Mouse (Mus musculus): ENCODE measurements around the gene Acsf2. TPM values are rescaled to one million over a fixed set of nuclear protein-coding genes. Genes with fewer than 3 reads are reported as not detected.
"Not testable (repeated sequence)": the region's sequence is repeated elsewhere in the genome, so short reads cannot be mapped to it uniquely, and the experiment has no call there.

Gene Acsf2
- polyA plus RNA-seq (2015; fragmentation: Nextera tagmentation; extraction: Ambion mirVana), result 0.98 and 1.2 TPM in 2 replicates

DNA sequence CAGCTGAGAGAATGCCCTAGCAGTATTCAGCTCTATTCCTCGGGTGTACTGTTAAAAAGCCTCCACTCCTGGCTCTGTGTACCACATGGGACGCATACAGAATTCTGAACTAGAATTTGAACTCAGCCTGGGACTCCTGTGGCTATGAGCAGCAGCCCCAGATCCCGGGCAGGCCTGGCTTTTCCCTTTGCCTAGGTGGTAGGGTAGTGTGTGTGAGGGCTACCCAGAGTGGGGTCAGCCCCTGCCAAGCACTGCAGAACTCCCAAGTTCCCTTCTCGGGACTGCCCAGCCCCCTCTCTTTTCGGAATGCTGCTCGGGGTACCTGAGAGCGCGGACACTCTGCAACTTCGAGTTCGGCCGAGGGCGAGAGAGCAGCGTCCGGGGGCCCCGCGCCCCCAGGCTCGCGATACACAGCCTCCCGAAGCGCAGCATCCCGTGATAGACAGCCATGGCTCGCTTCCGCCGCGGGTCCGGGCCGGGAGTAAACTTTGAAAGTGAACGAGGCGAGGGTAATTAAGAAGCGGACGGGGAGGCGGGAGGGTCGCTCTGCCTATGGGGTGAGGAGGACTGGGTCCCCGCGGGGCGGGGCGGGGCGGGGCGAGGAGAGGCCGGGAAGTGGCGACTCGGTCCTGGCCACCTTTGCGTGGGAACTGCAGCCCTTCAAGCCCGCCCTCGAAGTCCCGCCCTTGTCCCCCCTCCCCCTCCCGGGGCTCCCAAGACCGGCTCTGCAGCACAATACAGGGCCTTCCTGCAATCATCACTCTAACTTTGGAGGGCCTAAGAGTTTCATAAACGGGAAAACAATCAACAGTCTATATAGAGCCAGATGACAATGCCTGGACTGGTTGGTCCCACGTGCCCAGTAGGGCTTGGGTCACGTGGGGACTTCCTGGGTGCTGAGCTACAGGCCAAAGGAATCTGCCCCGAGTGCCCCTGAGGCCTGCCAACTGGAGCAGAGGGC is at the start of gene Acsf2:
Gene Acsf2 (minus strand): TSS at position 551 of the 961 bp plus-strand sequence.
- H3K27ac ChIP-seq (ENCODE audit: low read length), result no peak within 1 kb of the TSS
- H3K9ac ChIP-seq (replicated peaks; ENCODE audit: low read depth, low read length), result peak within 1 kb of the TSS; percentile 39
- no peaks in the 10 kb centered on the region for H3K9me3 ChIP-seq (ENCODE audit: control insufficient read depth, low read length)
- peak within 1 kb of the TSS; percentile 39 for H3K4me3 ChIP-seq (replicated peaks; ENCODE audit: low read length)
- H3K4me1 ChIP-seq (replicated peaks; ENCODE audit: control insufficient read depth, insufficient read depth, low read length), result peaks cover 11% of the 10 kb centered on the region; the same call in 1 of the 2 replicates
- no peaks in the 10 kb centered on the region for H3K36me3 ChIP-seq (ENCODE audit: control insufficient read depth, insufficient read depth)
- H3K4me2 ChIP-seq (ENCODE audit: low read length), result peak within 1 kb of the TSS; percentile 74
- 0 out of 2 replicates have a peak, but pooled peaks cover 2% of the 10 kb centered on the region for H3K27me3 ChIP-seq (replicated peaks; ENCODE audit: control insufficient read depth, insufficient read depth, low read length)
- ATAC-seq, result peak; percentile 82
- under 1% methylated on average over 50 of the region's 52 CpGs for WGBS

DNA sequence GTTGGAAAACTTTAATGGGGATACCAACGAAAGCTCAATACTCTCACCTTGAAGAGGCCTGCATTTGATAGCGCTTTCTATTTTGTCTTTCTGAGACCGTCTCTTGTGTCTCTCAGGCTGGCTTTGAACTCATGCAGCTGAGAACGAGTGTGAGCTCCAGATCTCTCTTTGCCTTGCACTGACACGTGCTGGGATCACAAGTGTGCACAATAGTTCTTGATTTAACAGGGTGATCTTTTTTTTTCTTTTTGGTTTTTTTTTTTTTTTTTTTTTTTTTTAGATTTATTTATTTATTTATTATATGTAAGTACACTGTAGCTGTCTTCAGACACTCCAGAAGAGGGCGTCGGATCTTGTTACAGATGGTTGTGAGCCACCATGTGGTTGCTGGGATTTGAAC is 49.6 kb upstream of the Acsf2 start:
- not testable (repeated sequence) for H3K27ac ChIP-seq (ENCODE audit: low read length); H3K4me3 ChIP-seq (replicated peaks; ENCODE audit: low read length); H3K36me3 ChIP-seq (ENCODE audit: control insufficient read depth, insufficient read depth); H3K9me3 ChIP-seq (ENCODE audit: control insufficient read depth, low read length); H3K27me3 ChIP-seq (replicated peaks; ENCODE audit: control insufficient read depth, insufficient read depth, low read length); ATAC-seq; H3K9ac ChIP-seq (replicated peaks; ENCODE audit: low read depth, low read length); H3K4me2 ChIP-seq (ENCODE audit: low read length)
- peaks cover 15% of the 10 kb centered on the region for H3K4me1 ChIP-seq (replicated peaks; ENCODE audit: control insufficient read depth, insufficient read depth, low read length)
- 93% methylated on average over 5 of the region's 7 CpGs for WGBS

GRCm38 (mm10) chr11:94646457-94646856 is 44.8 kb upstream of the Acsf2 start:
- WGBS, result 96% methylated on average over 4 of the region's 4 CpGs
- H3K27me3 ChIP-seq (replicated peaks; ENCODE audit: control insufficient read depth, insufficient read depth, low read length), result no peaks in the 10 kb centered on the region
- H3K4me3 ChIP-seq (replicated peaks; ENCODE audit: low read length), result no peak overlapping the region
- no peak overlapping the region for H3K4me2 ChIP-seq (ENCODE audit: low read length)
- H3K9me3 ChIP-seq (ENCODE audit: control insufficient read depth, low read length), result no peaks in the 10 kb centered on the region
- no peak overlapping the region for H3K9ac ChIP-seq (replicated peaks; ENCODE audit: low read depth, low read length)
- ATAC-seq, result no peak
- H3K4me1 ChIP-seq (replicated peaks; ENCODE audit: control insufficient read depth, insufficient read depth, low read length), result no peaks in the 10 kb centered on the region
- peaks cover 35% of the 10 kb centered on the region for H3K36me3 ChIP-seq (ENCODE audit: control insufficient read depth, insufficient read depth)
- H3K27ac ChIP-seq (ENCODE audit: low read length), result no peak overlapping the region

GRCm38 (mm10) chr11:94644461-94645219 is 43.0 kb upstream of the Acsf2 start:
- 86% methylated on average over 8 of the region's 8 CpGs for WGBS
- no peaks in the 10 kb centered on the region for H3K9me3 ChIP-seq (ENCODE audit: control insufficient read depth, low read length)
- H3K27ac ChIP-seq (ENCODE audit: low read length), result no peak overlapping the region
- H3K36me3 ChIP-seq (ENCODE audit: control insufficient read depth, insufficient read depth), result peaks cover 48% of the 10 kb centered on the region
- no peak overlapping the region for H3K4me3 ChIP-seq (replicated peaks; ENCODE audit: low read length)
- H3K9ac ChIP-seq (replicated peaks; ENCODE audit: low read depth, low read length), result no peak overlapping the region
- H3K4me2 ChIP-seq (ENCODE audit: low read length), result no peak overlapping the region
- H3K27me3 ChIP-seq (replicated peaks; ENCODE audit: control insufficient read depth, insufficient read depth, low read length), result no peaks in the 10 kb centered on the region
- no peaks in the 10 kb centered on the region for H3K4me1 ChIP-seq (replicated peaks; ENCODE audit: control insufficient read depth, insufficient read depth, low read length)
- no peak for ATAC-seq

DNA sequence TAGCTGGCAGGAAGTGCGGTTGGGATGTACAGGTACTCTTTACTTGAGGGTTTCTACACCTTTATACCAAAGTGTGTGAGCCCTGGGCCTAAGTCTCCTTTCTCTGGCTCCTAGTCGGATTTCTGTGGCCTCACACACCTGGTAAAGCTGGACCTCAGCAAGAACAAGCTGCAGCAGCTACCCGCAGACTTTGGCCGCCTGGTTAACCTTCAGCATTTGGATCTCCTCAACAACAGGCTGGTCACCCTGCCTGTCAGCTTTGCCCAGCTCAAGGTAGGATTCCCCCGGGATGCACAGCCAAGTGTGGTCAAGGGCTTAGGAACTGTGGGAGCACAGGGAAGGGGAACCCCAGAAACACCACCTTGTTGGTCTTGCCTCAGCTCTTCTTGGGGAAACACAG is 32.8 kb upstream of the Acsf2 start:
- Histone ChIP-seq H3K9ac (replicated peaks; ENCODE audit: low read depth, low read length) (no peak overlapping the region), H3K27ac (ENCODE audit: low read length) (no peak overlapping the region), H3K27me3 (replicated peaks; ENCODE audit: control insufficient read depth, insufficient read depth, low read length) (no peaks in the 10 kb centered on the region), H3K9me3 (ENCODE audit: control insufficient read depth, low read length) (no peaks in the 10 kb centered on the region), H3K4me2 (ENCODE audit: low read length) (no peak overlapping the region), H3K4me1 (replicated peaks; ENCODE audit: control insufficient read depth, insufficient read depth, low read length) (peaks cover 12% of the 10 kb centered on the region), H3K36me3 (ENCODE audit: control insufficient read depth, insufficient read depth) (peaks cover 55% of the 10 kb centered on the region), H3K4me3 (replicated peaks; ENCODE audit: low read length) (no peak overlapping the region)
- no peak for ATAC-seq
- WGBS, result 89% methylated on average over 5 of the region's 5 CpGs

GRCm38 (mm10) chr11:94632988-94633387 is 31.3 kb upstream of the Acsf2 start:
- Histone ChIP-seq H3K4me1 (replicated peaks; ENCODE audit: control insufficient read depth, insufficient read depth, low read length) (peaks cover 12% of the 10 kb centered on the region), H3K27ac (ENCODE audit: low read length) (no peak overlapping the region), H3K36me3 (ENCODE audit: control insufficient read depth, insufficient read depth) (peaks cover 43% of the 10 kb centered on the region), H3K4me2 (ENCODE audit: low read length) (no peak overlapping the region), H3K9ac (replicated peaks; ENCODE audit: low read depth, low read length) (no peak overlapping the region), H3K9me3 (ENCODE audit: control insufficient read depth, low read length) (no peaks in the 10 kb centered on the region), H3K4me3 (replicated peaks; ENCODE audit: low read length) (no peak overlapping the region), H3K27me3 (replicated peaks; ENCODE audit: control insufficient read depth, insufficient read depth, low read length) (no peaks in the 10 kb centered on the region)
- ATAC-seq, result no peak
- WGBS, result 79% methylated on average over 8 of the region's 8 CpGs

GRCm38 (mm10) chr11:94631969-94632368 is 30.3 kb upstream of the Acsf2 start:
- 90% methylated on average over 5 of the region's 5 CpGs for WGBS
- Histone ChIP-seq H3K36me3 (ENCODE audit: control insufficient read depth, insufficient read depth) (peaks cover 37% of the 10 kb centered on the region), H3K9ac (replicated peaks; ENCODE audit: low read depth, low read length) (no peak overlapping the region), H3K4me3 (replicated peaks; ENCODE audit: low read length) (no peak overlapping the region), H3K27me3 (replicated peaks; ENCODE audit: control insufficient read depth, insufficient read depth, low read length) (no peaks in the 10 kb centered on the region), H3K4me1 (replicated peaks; ENCODE audit: control insufficient read depth, insufficient read depth, low read length) (peaks cover 12% of the 10 kb centered on the region), H3K4me2 (ENCODE audit: low read length) (no peak overlapping the region), H3K27ac (ENCODE audit: low read length) (no peak overlapping the region), H3K9me3 (ENCODE audit: control insufficient read depth, low read length) (no peaks in the 10 kb centered on the region)
- ATAC-seq, result no peak

- ATAC-seq, result peak; percentile 27; the same call in 1 of the 2 replicates
- H3K4me1 ChIP-seq (replicated peaks; ENCODE audit: control insufficient read depth, insufficient read depth, low read length), result peaks cover 12% of the 10 kb centered on the region
- H3K36me3 ChIP-seq (ENCODE audit: control insufficient read depth, insufficient read depth), result peaks cover 25% of the 10 kb centered on the region
- WGBS, result 7% methylated on average over 26 of the region's 26 CpGs
- peak overlapping the region; percentile 87 for H3K9ac ChIP-seq (replicated peaks; ENCODE audit: low read depth, low read length)
- H3K4me3 ChIP-seq (replicated peaks; ENCODE audit: low read length), result peak overlapping the region; percentile 100
- no peaks in the 10 kb centered on the region for H3K9me3 ChIP-seq (ENCODE audit: control insufficient read depth, low read length)
- 0 out of 2 replicates have a peak overlapping the region, but pooled peaks have one; percentile 60 for H3K27ac ChIP-seq (ENCODE audit: low read length)
- H3K4me2 ChIP-seq (ENCODE audit: low read length), result peak overlapping the region; percentile 75
- H3K27me3 ChIP-seq (replicated peaks; ENCODE audit: control insufficient read depth, insufficient read depth, low read length), result no peaks in the 10 kb centered on the region
Observed at GRCm38 (mm10) chr11:94630199-94631011, 28.7 kb upstream of the Acsf2 start.
